Mouse (Mus musculus): ENCODE measurements at regions not wholly inside any gene's neighbourhood (a gene's known extent, or its start where the extent isn't known, plus 50 kb on each side); places are given as distances from the start of the nearest gene placed in this dataset.

DNA sequence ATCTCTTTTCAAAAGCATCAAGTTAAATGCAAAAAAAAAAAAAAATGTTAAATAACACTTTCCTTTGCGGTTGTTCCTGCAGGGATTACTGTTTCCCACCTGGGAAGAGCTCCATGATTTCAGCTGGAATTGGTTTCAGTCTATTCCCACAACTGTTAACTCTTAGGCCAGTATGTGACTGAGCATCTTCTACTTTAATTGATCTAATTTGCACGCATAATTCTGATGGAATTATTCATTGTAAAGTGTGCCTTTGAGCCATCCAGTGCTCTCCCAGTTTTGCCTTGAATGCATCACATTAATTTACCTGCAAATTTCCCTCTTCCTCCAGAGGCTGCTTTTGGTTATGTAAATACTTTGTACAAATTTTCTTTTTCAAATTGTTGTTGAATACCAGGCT lies 114.4 kb upstream of the Bet1 start:
- no peak for TF ChIP-seq POLR2A (IDR thresholded peaks at IDR 0.05; ENCODE audit: extremely low read depth, insufficient read depth, low read length)
- TF ChIP-seq CTCF (IDR thresholded peaks at IDR 0.05; ENCODE audit: low read depth, low read length), result no peak

Measured in liver, adult 2 months (tissue).